Mouse (Mus musculus): Measurements from ENCODE around the gene Rtl5.

Rtl5 gene

GRCm38 (mm10) chrX:102065213-102065775, 5.8 kb downstream of the Rtl5 start:
- no peak for DNase-seq

- no peak for DNase-seq
These were observed 7.0 kb downstream of the Rtl5 start for GRCm38 (mm10) chrX:102064062-102064461.

GRCm38 (mm10) chrX:102060891-102061290, 10.2 kb downstream of the Rtl5 start:
- DNase-seq, result peak; percentile 64 to 71

- peak in 1 of 2 experiments; percentile 31 for DNase-seq
These were observed 10.9 kb downstream of the Rtl5 start for GRCm38 (mm10) chrX:102060243-102060642.

- DNase-seq, result peak in 1 of 2 experiments; percentile 64
These were observed 11.7 kb downstream of the Rtl5 start for GRCm38 (mm10) chrX:102059437-102059836.

- no peak for DNase-seq
These were observed 17.1 kb downstream of the Rtl5 start for GRCm38 (mm10) chrX:102054009-102054408.

- DNase-seq, result no peak
These were observed 17.7 kb downstream of the Rtl5 start for GRCm38 (mm10) chrX:102053371-102053770.

- DNase-seq, result no peak
These were observed 19.9 kb downstream of the Rtl5 start for GRCm38 (mm10) chrX:102051225-102051624.

- DNase-seq, result no peak
These were observed 20.6 kb downstream of the Rtl5 start for GRCm38 (mm10) chrX:102050552-102050951.

GRCm38 (mm10) chrX:102042386-102042785, 28.7 kb downstream of the Rtl5 start:
- DNase-seq, result no peak

GRCm38 (mm10) chrX:102041562-102041961, 29.5 kb downstream of the Rtl5 start:
- DNase-seq, result no peak

- DNase-seq, result peak; percentile 86
These were observed 33.6 kb downstream of the Rtl5 start for GRCm38 (mm10) chrX:102037506-102037905.

GRCm38 (mm10) chrX:102036866-102037361, 34.2 kb downstream of the Rtl5 start:
- DNase-seq, result no peak

GRCm38 (mm10) chrX:102035671-102036070, 35.4 kb downstream of the Rtl5 start:
- DNase-seq, result no peak

- DNase-seq, result no peak
These were observed 37.5 kb downstream of the Rtl5 start for GRCm38 (mm10) chrX:102033566-102033965.

GRCm38 (mm10) chrX:102032431-102032830, 38.7 kb downstream of the Rtl5 start:
- no peak for DNase-seq

GRCm38 (mm10) chrX:102031851-102032250, 39.3 kb downstream of the Rtl5 start:
- DNase-seq, result peak; percentile 60 to 70

GRCm38 (mm10) chrX:102024976-102025375, 46.1 kb downstream of the Rtl5 start:
- peak in 1 of 2 experiments; percentile 12 for DNase-seq

GRCm38 (mm10) chrX:102019471-102020240, 51.4 kb downstream of the Rtl5 start:
- no peak for DNase-seq

- DNase-seq, result peak in 1 of 2 experiments; percentile 38
These were observed 52.2 kb downstream of the Rtl5 start for GRCm38 (mm10) chrX:102018890-102019289.

GRCm38 (mm10) chrX:102017213-102017923, 53.7 kb downstream of the Rtl5 start:
- DNase-seq, result peak; percentile 15 to 56
